Mouse (Mus musculus): ENCODE results near the gene Atxn1. TPM values are rescaled to one million over a fixed set of nuclear protein-coding genes. Genes with fewer than 3 reads are reported as not detected.

Atxn1 gene
- polyA plus RNA-seq, 1 experiment from 2014 or later, result 8.5 TPM

GRCm38 (mm10) chr13:45974651-45975050 is 9.8 kb upstream of the Atxn1 start:
- H3K36me3 ChIP-seq, result no peaks in the 10 kb centered on the region
- no peaks in the 10 kb centered on the region for H3K27me3 ChIP-seq
- 0 out of 2 replicates have a peak, but pooled peaks cover 3% of the 10 kb centered on the region for H3K4me1 ChIP-seq
- H3K4me3 ChIP-seq, result no peak overlapping the region
- ATAC-seq (ENCODE audit: borderline replicate concordance, extremely low read depth, low FRiP score, low TSS enrichment), result no peak
- 39% methylated on average over 3 of the region's 3 CpGs for WGBS
- no peak overlapping the region for H3K4me2 ChIP-seq
- H3K9ac ChIP-seq, result no peak overlapping the region
- no peaks in the 10 kb centered on the region for H3K9me3 ChIP-seq
- H3K27ac ChIP-seq, result no peak overlapping the region

DNA sequence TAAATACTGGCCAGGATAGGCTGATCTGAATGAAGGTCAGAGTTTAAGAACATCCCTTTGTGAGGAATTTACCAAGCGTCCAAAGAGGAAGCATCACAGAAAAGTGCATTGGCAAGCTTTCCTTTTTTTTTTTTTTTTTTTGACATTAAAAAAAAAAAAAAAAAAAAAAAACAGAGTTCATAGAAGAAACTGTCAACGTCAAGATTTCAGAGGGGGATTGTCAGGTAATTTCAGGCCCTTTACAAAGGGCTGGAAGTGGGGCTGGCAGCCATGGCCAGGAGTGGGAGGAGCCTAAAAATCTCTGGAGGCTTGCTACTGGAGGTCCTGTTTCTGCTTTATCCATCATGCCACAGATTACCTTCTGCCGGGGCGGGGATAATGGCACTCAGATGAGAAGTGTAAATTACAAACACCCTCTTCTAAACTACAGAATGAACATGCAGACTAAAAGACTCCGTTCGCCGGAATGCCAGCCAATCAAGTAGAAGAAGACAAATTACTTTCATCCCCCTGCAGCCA is 9.2 kb upstream of the Atxn1 start:
- H3K4me1 ChIP-seq, result 0 out of 2 replicates have a peak, but pooled peaks cover 3% of the 10 kb centered on the region
- no peaks in the 10 kb centered on the region for H3K27me3 ChIP-seq
- no peak overlapping the region for H3K27ac ChIP-seq
- H3K36me3 ChIP-seq, result no peaks in the 10 kb centered on the region
- no peak overlapping the region for H3K9ac ChIP-seq
- ATAC-seq (ENCODE audit: borderline replicate concordance, extremely low read depth, low FRiP score, low TSS enrichment), result no peak
- H3K4me2 ChIP-seq, result no peak overlapping the region
- 41% methylated on average over 7 of the region's 7 CpGs for WGBS
- no peaks in the 10 kb centered on the region for H3K9me3 ChIP-seq
- H3K4me3 ChIP-seq, result no peak overlapping the region

DNA sequence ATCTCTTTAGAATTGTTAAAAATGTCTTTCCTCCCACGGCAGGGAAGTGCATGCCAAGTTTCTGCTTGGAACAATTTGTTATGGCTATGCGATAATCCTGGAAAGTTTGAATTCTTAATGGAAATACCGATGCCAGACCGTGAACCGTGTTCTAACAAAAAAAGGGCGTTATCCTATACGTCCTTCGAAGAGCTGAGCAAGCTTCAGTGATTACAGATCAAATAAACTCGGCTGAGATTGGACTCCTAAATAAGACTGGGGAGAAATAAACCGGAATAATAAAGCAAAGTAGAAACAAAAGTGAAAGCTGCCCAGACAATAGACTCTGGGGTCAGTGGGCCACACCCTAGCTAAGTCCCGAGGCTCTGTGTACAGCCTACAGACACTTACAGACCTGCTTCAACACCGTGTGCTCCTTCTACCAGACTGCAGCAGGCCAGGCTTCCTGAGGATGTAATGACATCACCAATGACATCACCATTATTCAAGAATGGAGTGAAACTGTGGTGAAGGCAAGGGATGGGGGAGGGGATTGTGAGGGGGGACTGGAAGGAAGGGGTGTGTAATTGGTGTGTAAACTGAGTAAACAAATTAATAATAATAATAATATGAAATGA is 6.2 kb upstream of the Atxn1 start:
- H3K27ac ChIP-seq, result no peak overlapping the region
- WGBS, result 41% methylated on average over 12 of the region's 12 CpGs

DNA sequence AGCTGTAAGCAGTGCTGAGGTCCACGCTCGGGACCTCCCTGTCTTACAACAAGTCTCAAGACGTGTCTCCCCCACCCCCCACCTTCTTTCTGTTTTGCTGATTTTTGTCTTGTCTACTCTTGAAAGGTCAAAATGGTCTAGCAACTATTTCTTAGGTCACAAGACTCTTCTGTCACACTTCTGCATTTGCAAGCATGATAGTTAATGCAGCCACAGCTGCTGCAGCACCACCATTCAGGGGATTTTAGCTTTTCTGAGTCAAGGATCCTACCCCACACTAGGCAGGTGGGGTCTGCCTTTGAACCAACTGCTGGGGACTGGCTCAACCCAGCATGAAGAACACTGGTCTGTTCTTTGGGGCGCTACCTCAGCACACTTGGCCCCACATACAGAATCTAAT is 3.4 kb upstream of the Atxn1 start:
- no peaks in the 10 kb centered on the region for H3K9me3 ChIP-seq
- no peak overlapping the region for H3K9ac ChIP-seq
- H3K36me3 ChIP-seq, result no peaks in the 10 kb centered on the region
- ATAC-seq (ENCODE audit: borderline replicate concordance, extremely low read depth, low FRiP score, low TSS enrichment), result no peak
- H3K4me1 ChIP-seq, result peaks cover 10% of the 10 kb centered on the region
- no peak overlapping the region for H3K27ac ChIP-seq
- no peak overlapping the region for H3K4me2 ChIP-seq
- H3K27me3 ChIP-seq, result no peaks in the 10 kb centered on the region
- no peak overlapping the region for H3K4me3 ChIP-seq
- WGBS, result 69% methylated on average over 4 of the region's 4 CpGs

More for the DNA sequence above, 6.2 kb upstream of the Atxn1 start:
- Histone ChIP-seq H3K27me3 (no peaks in the 10 kb centered on the region), H3K4me1 (peaks cover 4% of the 10 kb centered on the region), H3K4me3 (no peak overlapping the region), H3K36me3 (no peaks in the 10 kb centered on the region), H3K9me3 (no peaks in the 10 kb centered on the region), H3K9ac (no peak overlapping the region), H3K4me2 (0 out of 2 replicates have a peak overlapping the region, but pooled peaks have one; percentile 7)
- 0 out of 2 replicates have a peak, but pooled peaks have one; percentile 46 for ATAC-seq (ENCODE audit: borderline replicate concordance, extremely low read depth, low FRiP score, low TSS enrichment)

DNA sequence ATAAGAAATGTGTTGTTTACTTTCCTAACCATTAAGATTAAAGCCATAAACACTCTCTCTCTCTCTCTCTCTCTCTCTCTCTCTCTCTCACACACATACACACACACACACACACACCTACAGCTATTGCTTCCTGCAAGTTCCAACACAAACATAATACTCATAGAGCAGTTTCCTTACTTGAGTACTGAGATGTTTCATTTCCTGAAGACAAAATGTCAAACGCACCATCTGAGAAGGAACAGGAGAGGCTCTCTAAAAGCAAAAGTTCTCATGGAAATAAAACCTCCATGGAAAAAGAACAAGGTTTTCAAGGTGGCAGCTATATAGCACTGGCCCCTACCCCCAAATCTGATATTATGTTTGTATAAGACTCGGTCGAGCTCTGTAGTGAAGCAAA is 2.6 kb upstream of the Atxn1 start:
- H3K4me1 ChIP-seq, result peaks cover 17% of the 10 kb centered on the region
- no peak for ATAC-seq (ENCODE audit: borderline replicate concordance, extremely low read depth, low FRiP score, low TSS enrichment)
- WGBS, result 38% methylated on average over 3 of the region's 3 CpGs
- H3K27me3 ChIP-seq, result no peaks in the 10 kb centered on the region
- no peak overlapping the region for H3K27ac ChIP-seq
- H3K4me3 ChIP-seq, result no peak overlapping the region
- no peaks in the 10 kb centered on the region for H3K9me3 ChIP-seq
- no peaks in the 10 kb centered on the region for H3K36me3 ChIP-seq
- H3K9ac ChIP-seq, result no peak overlapping the region
- H3K4me2 ChIP-seq, result no peak overlapping the region

DNA sequence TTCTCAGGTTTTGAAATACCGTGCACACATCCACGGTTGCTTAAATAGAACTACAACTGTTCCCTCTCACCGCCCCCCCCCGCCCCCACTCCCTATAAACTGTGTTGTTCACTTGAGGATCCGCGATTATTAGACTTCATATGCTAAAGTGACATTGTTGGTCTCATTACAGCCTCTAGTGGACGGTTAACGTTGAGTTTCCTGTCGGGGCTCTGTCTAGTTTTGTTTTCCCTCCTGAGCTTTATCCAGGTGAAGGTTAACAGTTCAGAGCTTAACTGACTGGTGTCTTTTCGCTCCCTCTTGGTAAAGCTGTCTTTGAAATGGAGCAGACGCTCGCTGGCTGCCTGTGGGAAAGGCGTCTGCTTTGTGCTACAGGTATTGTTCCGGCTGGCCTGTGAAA is 1.8 kb upstream of the Atxn1 start:
- no peaks in the 10 kb centered on the region for H3K27me3 ChIP-seq
- H3K9ac ChIP-seq, result no peak overlapping the region
- peak overlapping the region; percentile 96 for H3K4me3 ChIP-seq
- no peak overlapping the region for H3K27ac ChIP-seq
- ATAC-seq (ENCODE audit: borderline replicate concordance, extremely low read depth, low FRiP score, low TSS enrichment), result no peak
- WGBS, result 4% methylated on average over 14 of the region's 14 CpGs
- H3K4me1 ChIP-seq, result peaks cover 24% of the 10 kb centered on the region
- no peaks in the 10 kb centered on the region for H3K9me3 ChIP-seq
- peak overlapping the region; percentile 94 for H3K4me2 ChIP-seq
- H3K36me3 ChIP-seq, result no peaks in the 10 kb centered on the region

DNA sequence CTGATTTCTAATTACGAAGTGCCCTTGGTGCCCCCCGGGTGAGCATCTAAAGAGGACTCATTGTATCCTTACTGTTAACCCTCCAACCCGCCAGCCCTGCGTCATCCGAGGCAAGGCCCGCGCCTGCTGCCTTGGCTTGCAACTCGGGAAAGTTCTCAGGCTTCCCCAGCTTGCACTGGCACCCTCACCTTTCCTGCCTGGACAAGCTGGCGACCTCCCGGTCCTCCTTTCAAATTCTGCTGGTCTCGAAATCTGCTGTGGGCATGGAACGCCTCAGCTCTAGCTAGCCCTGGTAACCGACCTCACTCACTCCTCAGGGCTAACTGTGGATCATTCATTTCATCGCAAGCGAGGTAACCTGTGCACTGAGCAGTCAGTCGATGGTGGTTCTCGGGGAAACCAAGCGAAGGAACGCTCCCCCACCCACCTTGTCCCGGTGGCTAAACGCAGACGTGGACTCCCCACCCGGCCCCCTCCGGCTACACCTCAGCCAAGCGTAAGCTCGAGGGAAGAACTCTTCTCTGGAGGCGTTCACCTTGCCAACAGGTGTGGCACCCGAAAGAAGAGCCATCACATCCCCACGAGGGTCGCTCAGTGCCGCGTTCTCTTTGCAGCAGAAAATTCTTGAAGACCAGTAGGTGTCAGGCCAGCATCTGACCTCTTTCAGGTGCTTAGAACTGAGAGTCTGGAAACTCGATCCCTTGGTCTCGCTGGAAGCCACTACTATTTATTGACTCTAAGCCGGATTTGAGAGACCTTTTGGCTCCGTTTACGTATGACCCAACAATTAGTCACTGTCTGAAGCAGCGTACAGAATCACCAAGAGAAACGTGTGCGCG is 1.0 kb upstream of the Atxn1 start:
- under 1% methylated on average over 41 of the region's 41 CpGs for WGBS
- peak; percentile 16; the same call in 1 of the 2 replicates for ATAC-seq (ENCODE audit: borderline replicate concordance, extremely low read depth, low FRiP score, low TSS enrichment)
- H3K27ac ChIP-seq, result peak overlapping the region; percentile 97

GRCm38 (mm10) chr13:45964331-45964852 is 416 bp downstream of the Atxn1 start:
- Histone ChIP-seq H3K27ac (peak overlapping the region; percentile 97), H3K9me3 (no peaks in the 10 kb centered on the region), H3K4me2 (peak overlapping the region; percentile 94), H3K27me3 (no peaks in the 10 kb centered on the region), H3K4me1 (peaks cover 44% of the 10 kb centered on the region), H3K4me3 (peak overlapping the region; percentile 96), H3K9ac (peak overlapping the region; percentile 94), H3K36me3 (no peaks in the 10 kb centered on the region)
- WGBS, result 0% methylated on average over 19 of the region's 39 CpGs
- ATAC-seq (ENCODE audit: borderline replicate concordance, extremely low read depth, low FRiP score, low TSS enrichment), result peak; percentile 40

More for the DNA sequence above, 1.0 kb upstream of the Atxn1 start:
- no peaks in the 10 kb centered on the region for H3K36me3 ChIP-seq
- H3K4me3 ChIP-seq, result peak overlapping the region; percentile 96
- H3K27me3 ChIP-seq, result no peaks in the 10 kb centered on the region
- peak overlapping the region; percentile 94 for H3K4me2 ChIP-seq
- H3K4me1 ChIP-seq, result peaks cover 32% of the 10 kb centered on the region
- H3K9me3 ChIP-seq, result no peaks in the 10 kb centered on the region
- H3K9ac ChIP-seq, result peak overlapping the region; percentile 53

- no peaks in the 10 kb centered on the region for H3K27me3 ChIP-seq
- peaks cover 48% of the 10 kb centered on the region for H3K4me1 ChIP-seq
- peak overlapping the region; percentile 94 for H3K9ac ChIP-seq
- peak overlapping the region; percentile 96 for H3K4me3 ChIP-seq
- peak overlapping the region; percentile 97 for H3K27ac ChIP-seq
- WGBS, result 0% methylated on average over 46 of the region's 95 CpGs
- no peaks in the 10 kb centered on the region for H3K36me3 ChIP-seq
- H3K4me2 ChIP-seq, result peak overlapping the region; percentile 94
- ATAC-seq (ENCODE audit: borderline replicate concordance, extremely low read depth, low FRiP score, low TSS enrichment), result peak; percentile 59; the same call in 1 of the 2 replicates
- no peaks in the 10 kb centered on the region for H3K9me3 ChIP-seq
Measured at GRCm38 (mm10) chr13:45963497-45964330, 1.1 kb downstream of the Atxn1 start.

DNA sequence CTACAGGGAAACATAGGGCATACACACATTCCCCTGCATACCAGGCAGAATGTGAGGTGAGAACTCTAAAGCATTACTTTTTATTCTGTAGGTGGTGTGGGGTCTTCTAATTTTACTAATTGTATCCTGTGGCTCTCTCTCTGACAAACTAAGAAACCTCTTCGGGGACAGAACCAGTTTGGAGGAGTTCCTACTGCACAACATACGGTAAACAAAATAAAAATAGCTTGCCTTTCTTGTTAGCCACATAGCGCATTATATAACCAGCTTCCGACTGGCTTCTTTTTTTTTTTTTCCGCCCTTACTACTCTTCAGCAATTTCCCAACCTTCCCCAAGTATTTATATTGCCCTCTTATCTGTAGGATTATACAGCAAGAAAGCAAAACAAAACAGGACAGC is 2.0 kb downstream of the Atxn1 start:
- H3K4me2 ChIP-seq, result peak overlapping the region; percentile 94
- peaks cover 56% of the 10 kb centered on the region for H3K4me1 ChIP-seq
- WGBS, result 2% methylated on average over 5 of the region's 5 CpGs
- ATAC-seq (ENCODE audit: borderline replicate concordance, extremely low read depth, low FRiP score, low TSS enrichment), result no peak
- no peaks in the 10 kb centered on the region for H3K9me3 ChIP-seq
- no peaks in the 10 kb centered on the region for H3K27me3 ChIP-seq
- H3K4me3 ChIP-seq, result peak overlapping the region; percentile 96
- peak overlapping the region; percentile 94; the same call in 1 of the 2 replicates for H3K9ac ChIP-seq
- H3K27ac ChIP-seq, result peak overlapping the region; percentile 97
- no peaks in the 10 kb centered on the region for H3K36me3 ChIP-seq

All from lung, embryonic 15.5 days (tissue).